Mouse (Mus musculus): Measurements from ENCODE around the gene Ica1l.

- TF ChIP-seq EP300 (optimal IDR thresholded peaks at IDR 0.05) = no peak
- no peak for TF ChIP-seq CTCF (IDR thresholded peaks at IDR 0.05; ENCODE audit: low read depth)
Measured at GRCm38 (mm10) chr1:60074935-60075334, 32.0 kb upstream of the Ica1l start.
